Mouse (Mus musculus): ENCODE results near the gene Arid4b.
A peak's percentile ranks its signal among the peaks of the same experiment; 100 is the strongest.
"Not testable (repeated sequence)": the region's sequence is repeated elsewhere in the genome, so short reads cannot be mapped to it uniquely, and the experiment has no call there.

Gene Arid4b

DNA sequence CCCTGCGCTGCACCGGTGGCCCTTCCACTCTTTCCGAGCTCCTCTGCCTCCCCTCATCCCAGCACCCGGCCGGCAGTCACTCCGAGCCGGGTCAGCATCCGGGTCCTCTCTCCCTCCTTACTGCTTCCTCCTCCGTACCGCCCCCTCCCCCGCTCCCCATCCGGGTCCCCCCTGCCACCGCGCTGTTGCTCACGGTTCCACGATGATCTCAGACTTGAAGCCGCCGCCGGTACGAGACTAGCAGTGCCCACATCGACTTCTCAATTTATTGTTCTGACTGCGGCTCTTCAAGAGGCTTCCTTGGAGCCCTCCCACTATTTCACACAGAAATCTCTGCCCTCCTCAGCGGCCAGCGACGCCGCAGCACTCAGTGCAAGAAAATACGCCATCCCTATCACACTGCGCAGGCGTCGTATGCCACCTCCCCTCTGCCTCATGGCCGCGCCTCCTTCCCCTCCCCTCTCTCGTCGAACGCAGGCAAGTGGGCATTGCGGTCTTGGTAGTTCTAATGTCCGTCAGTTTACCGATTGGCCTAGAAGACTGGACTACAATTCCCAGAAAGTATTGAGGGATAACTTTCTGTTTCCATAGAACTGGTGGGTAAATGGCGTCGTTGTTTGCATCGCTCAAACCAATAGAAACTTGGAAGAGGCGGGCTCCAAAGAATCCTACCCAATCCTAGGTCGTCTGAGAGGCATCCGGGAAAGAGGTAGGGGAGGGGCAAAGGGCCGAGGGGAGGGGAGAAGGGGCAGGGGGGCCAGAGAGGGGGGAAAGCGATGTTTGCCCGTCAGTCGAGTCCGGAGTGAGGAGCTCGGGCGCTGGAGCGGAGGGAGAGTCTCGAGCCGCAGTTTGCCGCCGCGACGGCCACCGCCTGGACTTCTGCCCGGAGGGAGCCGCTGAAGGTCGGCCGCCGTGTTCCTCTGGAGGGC is at the start of gene Arid4b, which contains the start of gene Ggps1:
Gene Arid4b, plus strand, starts transcription at position 220 of the 929 bp plus-strand sequence.
Gene Ggps1, minus strand, starts transcription at position 476 of the 929 bp plus-strand sequence.
- DNase-seq (ENCODE audit: low read depth) = peak; percentile 97

DNA sequence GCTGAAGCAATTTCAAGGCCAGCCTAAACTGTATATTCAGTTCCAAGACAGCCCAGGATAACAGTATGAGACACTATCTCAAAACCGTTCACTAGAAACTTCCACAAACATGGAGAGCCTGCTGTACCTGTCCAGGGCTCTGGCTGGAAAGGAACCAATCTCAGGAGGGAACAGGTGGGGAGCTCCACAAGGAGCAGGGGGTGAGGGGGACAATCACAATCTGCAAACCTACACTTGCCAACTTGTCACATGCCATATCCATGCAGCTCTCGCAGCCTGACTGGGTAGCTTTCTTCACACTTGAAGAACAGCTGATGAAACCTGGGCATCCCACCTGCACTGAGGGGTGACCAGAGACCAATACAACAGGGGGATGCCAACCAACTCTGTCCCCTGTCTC is 49.0 kb upstream of the Arid4b start:
- DNase-seq (ENCODE audit: low read depth) = no peak

DNA sequence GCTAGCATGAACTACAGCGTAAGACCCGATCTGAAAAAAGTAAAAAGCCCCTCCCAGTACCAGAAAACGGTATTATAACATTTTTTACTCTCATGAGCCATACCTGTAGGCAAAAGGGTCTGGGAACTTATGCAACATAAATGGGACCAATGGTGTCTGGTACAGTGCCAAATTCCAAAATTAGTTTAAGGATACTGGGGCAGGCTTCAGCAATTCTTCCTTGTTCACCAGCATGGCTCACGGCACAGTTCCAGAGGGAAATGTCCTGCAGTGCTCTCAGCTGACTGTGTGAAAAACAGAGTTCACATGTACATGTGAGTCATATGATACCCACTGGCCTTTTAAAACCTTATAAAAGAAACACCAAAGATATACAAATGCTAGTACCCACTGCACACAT is 48.5 kb upstream of the Arid4b start:
- DNase-seq (ENCODE audit: low read depth) = no peak

DNA sequence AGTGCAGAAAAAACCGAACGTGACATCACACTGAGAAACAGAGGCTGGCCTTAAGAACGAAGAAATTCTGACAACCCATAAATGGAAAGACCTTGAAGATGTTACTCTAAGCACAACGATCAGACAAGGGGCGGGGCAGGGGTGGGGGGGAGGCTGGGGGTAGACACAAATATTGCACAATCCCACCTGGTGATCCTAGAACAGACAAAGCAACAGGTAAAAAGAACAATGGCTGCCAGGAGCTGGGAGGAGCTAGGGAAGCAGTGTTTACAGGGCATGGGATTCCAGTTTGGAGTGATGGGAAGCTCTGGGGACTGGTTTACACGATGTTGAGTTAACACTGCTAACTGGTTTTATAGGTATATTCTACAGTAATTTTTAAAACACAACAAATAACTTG is 47.4 kb upstream of the Arid4b start:
- DNase-seq (ENCODE audit: low read depth) = no peak

DNA sequence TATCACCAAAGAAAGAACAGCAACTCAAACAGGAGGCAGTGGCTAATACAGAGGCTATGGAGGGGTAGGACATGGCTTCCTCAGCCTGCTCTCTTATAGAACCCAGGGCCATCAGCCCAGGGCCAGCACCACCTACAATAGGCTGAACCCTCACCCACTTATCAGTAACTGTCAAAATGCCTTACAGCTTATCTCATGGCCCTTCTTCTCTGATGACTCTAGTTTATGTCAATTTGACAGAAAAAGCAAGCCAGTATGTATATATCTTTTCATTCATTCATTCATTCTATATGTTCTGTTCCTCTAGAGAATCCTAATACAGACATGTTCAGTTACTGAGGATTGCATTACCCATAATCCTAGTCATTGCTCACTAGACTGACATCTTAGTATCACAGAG is 44.7 kb upstream of the Arid4b start:
- DNase-seq (ENCODE audit: low read depth) = no peak

DNA sequence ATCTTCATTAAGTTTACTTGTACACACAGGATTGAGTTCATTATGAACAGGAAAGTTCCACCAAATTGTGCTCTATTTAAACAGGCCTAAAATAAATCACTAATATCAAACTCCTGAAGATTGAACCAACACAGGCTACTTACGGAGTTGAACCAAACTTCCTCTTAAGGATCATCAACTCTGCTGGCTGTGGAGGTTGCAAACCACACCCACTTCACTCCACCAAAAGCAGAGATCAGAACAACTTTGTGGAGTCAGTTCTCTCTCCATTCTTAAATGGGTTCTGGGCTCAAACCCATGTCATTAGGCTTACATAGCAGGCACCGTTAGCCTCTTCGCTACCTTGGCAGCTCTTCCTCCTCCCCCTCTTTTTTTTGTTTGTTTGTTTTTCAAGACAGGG is 44.2 kb upstream of the Arid4b start:
- no peak for DNase-seq (ENCODE audit: low read depth)

DNA sequence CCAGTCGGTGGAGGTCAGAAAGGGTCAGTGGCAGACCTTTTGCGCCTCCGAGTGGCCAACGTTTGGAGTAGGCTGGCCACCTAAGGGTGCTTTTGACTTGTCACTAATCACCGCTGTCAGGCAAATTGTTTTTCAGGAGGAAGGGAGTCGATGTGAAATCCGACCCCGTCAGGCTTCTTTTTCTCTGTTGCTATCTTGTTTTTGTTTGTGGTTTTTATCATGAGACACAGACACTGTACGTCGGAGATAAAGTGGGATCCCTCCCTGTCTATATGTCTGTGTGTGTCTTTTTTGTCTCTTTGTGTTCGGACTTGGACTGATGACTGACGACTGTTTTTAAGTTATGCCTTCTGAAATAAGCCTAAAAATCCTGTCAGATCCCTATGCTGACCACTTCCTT is 41.6 kb upstream of the Arid4b start:
- not testable (repeated sequence) for DNase-seq (ENCODE audit: low read depth)

DNA sequence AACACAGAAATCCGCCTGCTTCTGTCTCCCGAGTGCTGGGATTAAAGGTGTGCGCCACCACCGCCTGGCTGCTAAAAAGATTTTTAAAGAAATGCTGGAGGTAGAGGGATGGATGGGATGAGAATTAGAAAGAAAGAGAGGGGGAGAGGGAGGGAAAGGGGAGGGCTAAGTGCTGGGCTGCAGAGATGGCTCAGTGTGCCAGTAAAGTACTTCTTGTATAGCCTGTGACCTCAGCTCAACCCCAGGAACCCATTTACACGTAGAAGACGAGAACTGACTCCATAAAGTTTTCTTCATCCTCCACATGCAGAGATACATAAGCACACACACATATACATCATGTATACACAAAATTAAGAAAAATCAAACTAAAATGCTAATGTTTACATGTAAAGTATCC is 37.5 kb upstream of the Arid4b start:
- no peak for DNase-seq (ENCODE audit: low read depth)

DNA sequence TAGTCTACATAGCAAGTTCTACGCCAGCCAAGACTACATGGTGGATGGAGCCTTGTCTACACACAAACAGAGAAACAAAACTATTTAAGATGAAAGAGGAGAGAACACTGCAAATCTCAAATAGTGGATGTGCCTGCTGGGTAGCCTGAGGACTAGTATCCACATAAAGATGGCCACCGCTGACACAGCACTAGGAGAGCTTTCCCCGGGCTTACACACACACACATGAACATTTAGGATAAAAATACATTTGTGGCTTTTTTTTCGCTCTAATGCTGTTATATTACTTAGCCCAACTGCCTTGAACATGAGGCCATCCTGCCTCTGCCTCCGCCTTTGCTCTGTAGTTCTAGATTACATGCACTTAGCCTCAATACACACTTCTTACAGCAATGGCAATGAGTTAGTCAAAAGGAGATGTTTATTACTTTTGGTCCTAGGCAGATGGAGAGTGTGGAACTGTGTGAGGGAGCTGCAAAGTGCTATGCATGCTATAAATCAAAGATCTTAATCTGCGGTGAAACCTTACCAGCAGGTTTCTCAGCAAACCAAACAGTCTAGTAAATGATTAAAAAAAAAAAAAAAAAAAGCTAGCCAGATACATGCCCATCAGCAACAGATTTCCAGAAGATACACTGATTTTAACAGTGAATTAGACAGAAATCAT is 36.7 kb upstream of the Arid4b start:
- no peak for DNase-seq (ENCODE audit: low read depth)

DNA sequence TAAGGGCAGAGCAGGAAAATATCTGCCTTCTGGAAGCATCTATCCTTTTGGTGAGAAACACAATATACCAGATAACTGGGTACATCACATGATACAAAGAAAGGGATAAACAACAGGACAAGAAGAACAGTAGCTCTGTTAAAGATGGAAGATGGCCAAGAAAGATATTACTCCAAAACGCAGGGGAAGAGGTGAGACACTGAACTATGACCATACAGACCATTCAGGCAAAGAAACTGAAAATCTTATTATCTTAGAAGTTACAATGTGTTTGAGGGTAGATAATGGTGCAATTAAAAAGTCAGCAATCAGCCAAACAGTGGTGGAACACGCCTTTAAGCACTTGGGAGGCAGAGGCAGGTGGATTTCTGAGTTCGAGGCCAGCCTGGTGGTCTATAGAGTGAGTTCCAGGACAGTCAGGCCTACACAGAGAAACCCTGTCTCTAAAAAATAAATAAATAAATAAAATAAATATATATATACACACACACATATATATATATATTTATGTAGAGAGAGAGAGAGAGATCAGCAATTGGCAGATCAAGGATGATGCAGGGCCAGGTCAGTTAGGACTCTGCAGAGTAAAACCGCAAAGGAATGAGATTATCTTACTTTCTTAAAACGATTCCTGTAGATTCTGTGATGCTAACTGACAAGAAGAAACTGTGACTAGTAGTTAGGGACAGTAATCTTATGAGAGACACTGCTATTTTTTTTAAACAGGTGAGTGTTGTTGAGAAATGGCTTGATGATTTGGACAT is 29.5 kb upstream of the Arid4b start:
- DNase-seq (ENCODE audit: low read depth) = peak; percentile 73

DNA sequence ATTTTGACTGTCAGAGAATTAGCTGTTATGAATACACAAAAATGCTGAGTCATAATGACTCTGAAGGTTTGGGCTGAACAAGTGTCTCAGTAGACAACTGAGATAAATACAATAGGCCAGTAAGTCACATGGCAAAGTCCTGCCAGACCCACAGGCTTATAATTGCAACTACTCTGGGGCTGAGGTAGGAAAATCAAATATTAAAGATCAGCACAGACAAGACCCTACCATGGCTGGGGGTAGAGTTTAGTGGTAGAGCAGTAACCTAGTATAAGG is 29.0 kb upstream of the Arid4b start:
- DNase-seq (ENCODE audit: low read depth) = peak; percentile 73

DNA sequence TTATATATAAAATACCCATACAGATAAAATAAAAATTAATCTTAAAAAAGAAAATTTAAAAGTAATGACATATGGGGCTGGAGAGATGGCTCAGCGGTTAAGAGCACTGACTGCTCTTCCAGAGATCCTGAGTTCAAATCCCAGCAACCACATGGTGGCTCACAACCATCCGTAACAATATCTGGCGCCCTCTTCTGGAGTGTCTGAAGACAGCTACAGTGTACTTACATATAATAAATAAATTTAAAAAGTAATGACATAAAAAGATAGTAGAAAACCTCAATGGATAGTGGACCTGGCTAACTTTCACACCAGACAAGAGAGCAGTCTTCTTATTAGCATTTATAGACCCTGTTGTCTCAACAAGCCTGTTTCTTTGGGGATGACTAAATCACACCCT is 27.7 kb upstream of the Arid4b start:
- not testable (repeated sequence) for DNase-seq (ENCODE audit: low read depth)

DNA sequence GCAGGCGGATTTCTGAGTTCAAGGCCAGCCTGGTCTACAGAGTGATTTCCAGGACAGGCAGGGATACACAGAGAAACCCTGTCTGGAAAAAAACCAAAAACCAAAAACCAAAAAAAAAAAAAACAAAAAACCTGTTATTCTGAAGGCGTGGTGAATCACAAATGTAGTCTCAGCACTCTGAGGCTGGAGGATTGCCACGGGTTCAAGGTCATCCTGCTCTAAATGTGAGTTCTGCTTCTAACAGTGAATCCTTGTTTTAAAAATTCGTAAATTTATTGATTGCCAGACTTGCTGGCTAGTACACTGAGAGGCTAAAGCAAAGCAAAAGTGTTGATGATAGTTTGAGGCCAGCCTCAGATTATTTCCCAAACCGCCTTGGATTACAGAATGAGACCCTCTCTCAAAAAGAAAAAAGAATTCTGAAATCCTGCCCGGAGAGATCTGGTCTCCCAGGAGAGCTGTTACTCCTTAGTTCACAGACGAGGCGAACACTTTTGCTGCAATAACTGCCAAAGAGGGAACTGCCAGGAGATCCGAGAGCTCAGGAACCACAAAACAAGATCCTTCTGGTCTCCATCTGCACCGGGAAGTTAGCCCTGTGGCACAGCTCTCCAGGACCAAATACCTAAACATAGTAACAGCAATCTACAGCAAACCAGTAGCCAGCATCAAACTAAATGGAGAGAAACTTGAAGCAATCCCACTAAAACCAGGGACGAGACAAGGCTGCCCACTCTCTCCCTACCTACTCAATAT is 27.0 kb upstream of the Arid4b start:
- no peak for DNase-seq (ENCODE audit: low read depth)

DNA sequence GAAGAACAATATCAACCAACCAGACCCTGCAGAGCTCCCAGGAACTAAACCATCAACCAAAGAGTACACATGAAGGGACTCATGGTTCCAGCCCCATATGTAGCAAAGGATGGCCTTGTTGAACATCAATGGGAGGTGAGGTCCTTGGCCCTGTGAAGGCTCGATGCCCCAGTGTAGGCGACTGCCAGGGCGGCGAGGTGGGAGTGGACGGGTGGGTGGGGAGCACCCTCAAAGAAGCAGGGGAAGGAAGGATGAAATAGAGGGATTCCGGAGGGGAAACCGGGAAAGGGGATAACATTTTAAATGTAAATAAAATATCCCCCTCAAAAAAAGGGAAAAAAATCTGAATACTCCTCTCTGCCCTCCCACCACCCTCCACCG is 24.1 kb upstream of the Arid4b start:
- DNase-seq (ENCODE audit: low read depth) = no peak

DNA sequence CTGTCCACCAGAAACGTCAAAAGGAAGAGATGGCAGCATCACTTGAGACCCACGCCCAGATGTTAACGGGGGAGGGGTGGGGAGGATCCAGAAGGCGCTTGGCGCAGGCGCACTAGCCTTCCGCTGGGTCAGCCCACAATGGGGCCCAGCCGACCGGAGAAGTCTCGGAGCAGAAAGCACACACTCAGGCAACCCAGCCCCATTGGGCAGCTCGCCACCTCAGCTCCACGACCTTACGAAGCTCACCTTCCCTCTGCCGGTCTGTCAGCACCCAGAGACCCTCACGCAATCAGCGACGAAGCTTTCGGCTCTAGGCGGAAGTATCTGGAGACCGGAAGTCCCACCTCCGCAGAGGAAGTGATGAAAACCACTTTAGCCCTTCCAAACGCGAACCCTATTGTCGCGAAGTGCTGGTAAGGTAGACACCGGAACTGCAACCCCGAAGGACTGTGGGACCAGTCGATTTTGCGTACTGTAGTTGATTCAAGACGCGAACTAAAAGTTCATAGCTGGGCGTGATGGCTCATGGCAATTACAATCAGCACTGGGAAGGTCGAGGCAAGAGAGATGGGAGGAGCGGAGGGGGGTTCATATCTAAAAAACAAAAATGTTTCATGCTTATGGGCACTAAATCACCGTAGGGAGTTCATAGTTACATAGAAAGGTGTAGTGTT is 23.6 kb upstream of the Arid4b start, which contains the start of gene Tbce:
Gene Tbce, minus strand, starts transcription at position 347 of the 674 bp plus-strand sequence.
- DNase-seq (ENCODE audit: low read depth) = peak; percentile 83

DNA sequence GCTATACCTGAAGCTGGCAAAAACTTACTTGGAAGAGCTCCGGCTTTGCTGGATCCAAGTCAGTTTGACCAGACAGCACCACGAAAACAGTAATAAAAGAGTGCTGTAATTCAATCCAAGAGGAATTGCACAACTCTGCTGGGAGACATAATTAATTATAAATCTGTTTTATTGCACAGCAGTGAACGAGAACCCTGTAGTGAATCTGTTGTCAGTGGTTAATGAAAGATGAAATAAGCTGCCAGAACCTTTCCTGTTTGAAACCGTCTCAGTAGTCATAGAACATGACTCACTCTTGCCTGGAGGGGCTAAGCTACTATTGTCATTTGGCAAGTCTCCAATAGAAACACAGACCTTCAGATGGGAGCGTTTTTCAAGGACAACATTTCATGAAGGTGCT is 22.8 kb upstream of the Arid4b start:
- no peak for DNase-seq (ENCODE audit: low read depth)

DNA sequence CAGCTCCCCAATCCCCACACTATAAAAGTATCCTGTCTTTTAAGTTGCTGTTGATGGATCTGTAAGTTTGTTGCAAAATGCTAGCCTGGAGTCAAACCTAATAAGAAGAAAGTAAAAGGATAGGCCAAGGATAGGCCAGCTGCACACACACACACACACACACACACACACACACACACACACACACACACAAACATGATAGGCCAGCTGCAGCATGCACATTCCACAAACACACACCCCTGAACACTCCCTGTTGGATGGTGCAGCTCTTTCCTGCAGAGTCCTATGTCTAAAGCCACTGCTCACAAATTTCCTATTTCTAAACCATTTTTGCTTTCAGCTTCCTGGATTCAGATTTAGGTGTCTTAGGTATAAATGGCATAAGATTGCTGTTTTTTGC is 19.2 kb upstream of the Arid4b start:
- DNase-seq (ENCODE audit: low read depth) = no peak

DNA sequence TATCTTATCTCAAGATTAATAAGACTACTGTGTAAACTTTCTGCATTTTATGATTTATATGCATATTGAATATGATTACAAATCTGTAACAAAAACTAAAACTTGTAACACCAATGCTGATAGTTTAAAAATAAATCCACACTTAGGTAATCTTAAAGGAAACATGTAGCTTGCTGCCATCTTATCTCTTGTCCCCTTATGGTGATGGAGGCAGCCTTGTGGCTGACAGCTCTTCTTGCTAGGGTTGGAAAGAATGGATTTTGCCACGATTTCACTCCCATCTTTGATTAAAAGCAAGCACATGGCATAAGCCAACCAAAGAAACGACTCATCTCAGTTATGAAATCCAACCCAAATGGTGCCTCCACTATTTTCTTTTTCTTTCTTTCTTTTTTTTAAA is 18.5 kb upstream of the Arid4b start:
- DNase-seq (ENCODE audit: low read depth) = no peak

DNA sequence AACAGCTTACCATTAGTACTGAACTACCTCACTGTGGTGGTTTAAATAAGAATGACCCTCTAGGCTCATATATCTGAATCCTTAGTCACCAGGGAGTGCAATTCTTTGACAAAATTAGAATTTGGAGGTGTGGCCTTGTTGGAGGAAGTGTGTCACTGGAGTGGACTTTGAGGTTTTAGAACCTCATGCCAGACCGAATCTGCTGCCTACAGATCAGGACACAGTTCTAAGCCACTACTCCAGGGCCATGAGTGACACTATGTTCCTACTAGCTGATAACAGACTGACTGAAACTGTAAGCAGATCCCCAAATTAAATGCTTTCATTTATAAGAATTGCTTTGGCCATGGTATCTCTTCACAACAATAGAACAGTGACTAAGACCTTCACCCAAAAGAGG is 13.2 kb upstream of the Arid4b start:
- DNase-seq (ENCODE audit: low read depth) = no peak

DNA sequence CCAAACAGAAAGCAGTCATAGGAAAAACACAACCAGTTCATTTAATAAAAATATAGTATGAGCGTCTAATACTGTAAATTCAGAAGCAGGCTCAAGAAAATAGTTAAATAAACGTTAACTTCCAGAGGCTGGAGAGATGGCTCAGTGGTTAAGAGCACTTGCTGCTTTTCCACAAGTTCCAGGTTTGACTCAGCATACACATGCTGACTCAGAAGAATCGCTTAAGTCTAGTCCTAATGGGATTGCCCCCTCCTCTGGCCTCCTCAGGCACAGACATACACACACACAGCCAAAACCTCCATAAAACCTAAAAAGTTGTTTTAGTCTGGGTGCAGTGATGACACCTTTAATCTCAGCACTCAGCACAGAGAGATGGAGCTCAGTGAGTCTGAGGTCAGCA is 6.2 kb upstream of the Arid4b start:
- DNase-seq (ENCODE audit: low read depth) = no peak

DNA sequence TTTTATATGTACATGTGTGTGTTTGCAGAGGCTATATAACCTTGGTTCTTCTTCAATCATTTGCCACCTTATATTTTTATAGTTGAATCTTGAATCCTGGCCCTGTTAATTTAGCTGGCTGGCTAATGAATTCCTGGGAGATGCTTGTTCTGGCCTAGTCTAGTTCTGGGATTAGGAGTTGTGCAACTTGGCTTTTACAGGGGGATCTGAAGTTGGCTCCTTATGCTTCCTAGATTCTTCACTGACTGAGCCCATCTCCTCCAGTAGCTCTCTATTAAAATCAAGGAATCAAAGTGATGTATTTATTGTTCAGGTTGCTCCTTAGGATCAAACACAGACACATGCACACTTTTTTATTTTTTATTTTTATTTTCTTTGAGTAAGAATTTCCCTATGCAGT is 3.5 kb upstream of the Arid4b start:
- no peak for DNase-seq (ENCODE audit: low read depth)

Measured in c-Kit-positive CD71-positive TER-119-negative erythroid progenitor cells, embryonic 14.5 days (primary cell).